ENCODE assay signal across 8 mouse cellular contexts in genomic region chr6:136803093-136803738, GRCm38 (mm10). TPM values are rescaled to one million over a fixed set of nuclear protein-coding genes. Genes with fewer than 3 reads are reported as not detected.
DNase-seq lines count a peak whose midpoint lies in the region; ATAC-seq and TF ChIP-seq lines count a peak whose summit lies in the region.

No protein-coding gene starts in this region.

- peak overlapping the region; percentile 92 for H3K4me2 ChIP-seq in lung, embryonic 14.5 days
- peak overlapping the region; percentile 77 for H3K4me2 ChIP-seq in embryonic facial prominence, embryonic 13.5 days
- peak overlapping the region; percentile 88 for H3K4me2 ChIP-seq in intestine, embryonic 16.5 days (ENCODE audit: low read depth, low read length)
- H3K4me2 ChIP-seq in neural tube, embryonic 14.5 days (ENCODE audit: low read depth, low read length) = peak overlapping the region; percentile 78

- peaks cover 12% of the 10 kb centered on the region for H3K4me1 ChIP-seq in lung, embryonic 14.5 days (ENCODE audit: insufficient read depth)
- H3K4me1 ChIP-seq in embryonic facial prominence, embryonic 13.5 days = peaks cover 14% of the 10 kb centered on the region
- H3K4me1 ChIP-seq in intestine, embryonic 16.5 days (ENCODE audit: control insufficient read depth, insufficient read depth, low read length) = peaks cover 13% of the 10 kb centered on the region
- H3K4me1 ChIP-seq in neural tube, embryonic 14.5 days (ENCODE audit: control insufficient read depth, insufficient read depth, low read length) = peaks cover 10% of the 10 kb centered on the region; the same call in 1 of the 2 replicates

- no peaks in the 10 kb centered on the region for H3K27me3 ChIP-seq in lung, embryonic 14.5 days (ENCODE audit: insufficient read depth, low read length)
- no peaks in the 10 kb centered on the region for H3K27me3 ChIP-seq in embryonic facial prominence, embryonic 13.5 days
- no peaks in the 10 kb centered on the region for H3K27me3 ChIP-seq in intestine, embryonic 16.5 days (replicated peaks; ENCODE audit: control insufficient read depth, insufficient read depth, low read length)
- no peaks in the 10 kb centered on the region for H3K27me3 ChIP-seq in neural tube, embryonic 14.5 days (ENCODE audit: control insufficient read depth, insufficient read depth, low read length)

- peak overlapping the region; percentile 98 for H3K9ac ChIP-seq in lung, embryonic 14.5 days
- peak overlapping the region; percentile 99 for H3K9ac ChIP-seq in embryonic facial prominence, embryonic 13.5 days
- peak overlapping the region; percentile 98 for H3K9ac ChIP-seq in intestine, embryonic 16.5 days (ENCODE audit: low read depth, low read length)
- peak overlapping the region; percentile 96 for H3K9ac ChIP-seq in neural tube, embryonic 14.5 days (replicated peaks; ENCODE audit: low read depth, low read length)

- no peaks in the 10 kb centered on the region for H3K36me3 ChIP-seq in lung, embryonic 14.5 days (ENCODE audit: insufficient read depth)
- H3K36me3 ChIP-seq in embryonic facial prominence, embryonic 13.5 days = no peaks in the 10 kb centered on the region
- H3K36me3 ChIP-seq in intestine, embryonic 16.5 days (ENCODE audit: control insufficient read depth, insufficient read depth, low read length) = no peaks in the 10 kb centered on the region
- no peaks in the 10 kb centered on the region for H3K36me3 ChIP-seq in neural tube, embryonic 14.5 days (ENCODE audit: control insufficient read depth, insufficient read depth, low read length)

- peak; percentile 51 for DNase-seq in lung, embryonic 14.5 days
- DNase-seq in lung, adult 18-20 months = no peak
- DNase-seq in thymus, postnatal 0 days (ENCODE audit: low spot score) = no peak
- no peak for DNase-seq in cerebellum, adult 9-11 months
- no peak for DNase-seq in right cerebral cortex, postnatal 36 days (ENCODE audit: low spot score in 2 of 2)

- H3K9me3 ChIP-seq in lung, embryonic 14.5 days (ENCODE audit: low read depth, low read length) = no peaks in the 10 kb centered on the region
- no peaks in the 10 kb centered on the region for H3K9me3 ChIP-seq in embryonic facial prominence, embryonic 13.5 days
- H3K9me3 ChIP-seq in intestine, embryonic 16.5 days (ENCODE audit: control insufficient read depth, low read length) = no peaks in the 10 kb centered on the region
- no peaks in the 10 kb centered on the region for H3K9me3 ChIP-seq in neural tube, embryonic 14.5 days (ENCODE audit: control insufficient read depth, low read length)

- ATAC-seq in lung, embryonic 14.5 days (ENCODE audit: insufficient read depth) = no peak
- peak; percentile 13 for ATAC-seq in embryonic facial prominence, embryonic 13.5 days (ENCODE audit: insufficient number of reproducible peaks, insufficient read depth, low FRiP score, low TSS enrichment, low read depth)
- 0 out of 2 replicates have a peak, but pooled peaks have one; percentile 4 for ATAC-seq in intestine, embryonic 16.5 days
- no peak for ATAC-seq in neural tube, embryonic 14.5 days (ENCODE audit: low read depth)

- no peak for TF ChIP-seq CTCF in lung, embryonic 14.5 days (IDR thresholded peaks at IDR 0.05; ENCODE audit: low read depth)

- H3K27ac ChIP-seq in lung, embryonic 14.5 days (ENCODE audit: low read depth) = peak overlapping the region; percentile 100
- H3K27ac ChIP-seq in embryonic facial prominence, embryonic 13.5 days = peak overlapping the region; percentile 100
- H3K27ac ChIP-seq in intestine, embryonic 16.5 days (ENCODE audit: low read length) = peak overlapping the region; percentile 100
- peak overlapping the region; percentile 100 for H3K27ac ChIP-seq in neural tube, embryonic 14.5 days (ENCODE audit: low read depth, low read length)

- 11% methylated on average over 12 of the region's 12 CpGs for WGBS in lung, embryonic 14.5 days
- 10% methylated on average over 12 of the region's 12 CpGs for WGBS in embryonic facial prominence, embryonic 13.5 days
- WGBS in intestine, embryonic 16.5 days = 15% methylated on average over 12 of the region's 12 CpGs
- WGBS in neural tube, embryonic 14.5 days = 31% methylated on average over 12 of the region's 12 CpGs

- peak overlapping the region; percentile 72 for H3K4me3 ChIP-seq in lung, embryonic 14.5 days (ENCODE audit: low read depth, low read length)
- peak overlapping the region; percentile 75 for H3K4me3 ChIP-seq in embryonic facial prominence, embryonic 13.5 days
- peak overlapping the region; percentile 81 for H3K4me3 ChIP-seq in intestine, embryonic 16.5 days (ENCODE audit: low read length)
- peak overlapping the region; percentile 83 for H3K4me3 ChIP-seq in neural tube, embryonic 14.5 days (ENCODE audit: low read depth, low read length)

RNA-seq across cellular contexts. Expression of gene Hist4h4, which starts 1.0 kb away (rescaled TPM):
- 1.7 and 2.1 TPM in 2 replicates for polyA plus RNA-seq in lung, embryonic 14.5 days (2014; fragmentation: Nextera tagmentation; extraction: Ambion mirVana)
- polyA plus RNA-seq in embryonic facial prominence, embryonic 13.5 days (2015; fragmentation: Nextera tagmentation; extraction: Ambion mirVana) = 0.80 and 0.99 TPM in 2 replicates
- polyA plus RNA-seq in intestine, embryonic 16.5 days (2015; fragmentation: Nextera tagmentation; extraction: Ambion mirVana) = 0.40 and 0.49 TPM in 2 replicates
- 0.50 and 0.56 TPM in 2 replicates for polyA plus RNA-seq in neural tube, embryonic 14.5 days (2014; fragmentation: Nextera tagmentation; extraction: Ambion mirVana)
- polyA plus RNA-seq in thymus, postnatal 0 days (2015; fragmentation: Nextera tagmentation; extraction: Ambion mirVana) = 1.3 and 2.0 TPM in 2 replicates

RNA-seq across cellular contexts. Expression of gene H2afj, which starts 4.8 kb away (rescaled TPM):
- 106 and 108 TPM in 2 replicates for polyA plus RNA-seq in lung, embryonic 14.5 days (2014; fragmentation: Nextera tagmentation; extraction: Ambion mirVana)
- 120 and 127 TPM in 2 replicates for polyA plus RNA-seq in embryonic facial prominence, embryonic 13.5 days (2015; fragmentation: Nextera tagmentation; extraction: Ambion mirVana)
- 217 and 222 TPM in 2 replicates for polyA plus RNA-seq in intestine, embryonic 16.5 days (2015; fragmentation: Nextera tagmentation; extraction: Ambion mirVana)
- polyA plus RNA-seq in neural tube, embryonic 14.5 days (2014; fragmentation: Nextera tagmentation; extraction: Ambion mirVana) = 92.1 and 103 TPM in 2 replicates
- 341 and 352 TPM in 2 replicates for polyA plus RNA-seq in thymus, postnatal 0 days (2015; fragmentation: Nextera tagmentation; extraction: Ambion mirVana)

RNA-seq across cellular contexts. Expression of gene Gucy2c, which starts 21.7 kb away (rescaled TPM):
- polyA plus RNA-seq in lung, embryonic 14.5 days (2014; fragmentation: Nextera tagmentation; extraction: Ambion mirVana) = 0.08 and 0.14 TPM in 2 replicates
- polyA plus RNA-seq in embryonic facial prominence, embryonic 13.5 days (2015; fragmentation: Nextera tagmentation; extraction: Ambion mirVana) = 0.36 TPM in 1 of 2 replicates, not detected in the other
- 91.5 and 109 TPM in 2 replicates for polyA plus RNA-seq in intestine, embryonic 16.5 days (2015; fragmentation: Nextera tagmentation; extraction: Ambion mirVana)
- polyA plus RNA-seq in neural tube, embryonic 14.5 days (2014; fragmentation: Nextera tagmentation; extraction: Ambion mirVana) = 0.31 TPM in 1 of 2 replicates, not detected in the other
- polyA plus RNA-seq in thymus, postnatal 0 days (2015; fragmentation: Nextera tagmentation; extraction: Ambion mirVana) = 0.29 and 0.30 TPM in 2 replicates

RNA-seq across cellular contexts. Expression of gene BC049715, which starts 24.2 kb away (rescaled TPM):
- polyA plus RNA-seq in lung, embryonic 14.5 days (2014; fragmentation: Nextera tagmentation; extraction: Ambion mirVana) = 1.5 and 1.9 TPM in 2 replicates
- polyA plus RNA-seq in embryonic facial prominence, embryonic 13.5 days (2015; fragmentation: Nextera tagmentation; extraction: Ambion mirVana) = 2.2 and 4.3 TPM in 2 replicates
- 0.65 and 0.93 TPM in 2 replicates for polyA plus RNA-seq in intestine, embryonic 16.5 days (2015; fragmentation: Nextera tagmentation; extraction: Ambion mirVana)
- 1.1 and 1.8 TPM in 2 replicates for polyA plus RNA-seq in neural tube, embryonic 14.5 days (2014; fragmentation: Nextera tagmentation; extraction: Ambion mirVana)
- polyA plus RNA-seq in thymus, postnatal 0 days (2015; fragmentation: Nextera tagmentation; extraction: Ambion mirVana) = 2.1 and 3.0 TPM in 2 replicates

RNA-seq across cellular contexts. Expression of gene Wbp11, which starts 24.8 kb away (rescaled TPM):
- 130 and 134 TPM in 2 replicates for polyA plus RNA-seq in lung, embryonic 14.5 days (2014; fragmentation: Nextera tagmentation; extraction: Ambion mirVana)
- polyA plus RNA-seq in embryonic facial prominence, embryonic 13.5 days (2015; fragmentation: Nextera tagmentation; extraction: Ambion mirVana) = 110 and 112 TPM in 2 replicates
- polyA plus RNA-seq in intestine, embryonic 16.5 days (2015; fragmentation: Nextera tagmentation; extraction: Ambion mirVana) = 82.1 and 82.3 TPM in 2 replicates
- 72.3 and 80.2 TPM in 2 replicates for polyA plus RNA-seq in neural tube, embryonic 14.5 days (2014; fragmentation: Nextera tagmentation; extraction: Ambion mirVana)
- 88.9 and 90.5 TPM in 2 replicates for polyA plus RNA-seq in thymus, postnatal 0 days (2015; fragmentation: Nextera tagmentation; extraction: Ambion mirVana)

Comparison
In these comparisons a context has a peak if more than half of its experiments do, and no peak if none do; other contexts are left out.
1. ATAC-seq: peak in embryonic facial prominence, embryonic 13.5 days (single experiment) and intestine, embryonic 16.5 days (single experiment); none in lung, embryonic 14.5 days (single experiment) and neural tube, embryonic 14.5 days (single experiment).
2. RNA of gene Gucy2c, which starts 21.7 kb away (polyA plus RNA-seq): 91.5 to 109 TPM in intestine, embryonic 16.5 days; 0.31 TPM in neural tube, embryonic 14.5 days, 0.29 to 0.30 TPM in thymus, postnatal 0 days, 0.08 to 0.14 TPM in lung, embryonic 14.5 days and 0.36 TPM in embryonic facial prominence, embryonic 13.5 days; every median in the first group is over 10 times any median in the second.
3. Peak in every context shown above with its lines, with median percentiles within 50 percentile points of each other: H3K27ac ChIP-seq, H3K4me2 ChIP-seq, H3K4me3 ChIP-seq and H3K9ac ChIP-seq.